Mouse (Mus musculus) embryonic fibroblast, embryonic 13.5 days (primary cell): Measurements from ENCODE around the gene Iars2.

ENCODE experiments used
- CTCF ChIP-seq: IDR thresholded peaks from 2 replicates; pipeline ENCODE4 v1.5.1; 2011; ENCODE audit warnings: mild to moderate bottlenecking, control low read depth, low read length, moderate library complexity, borderline replicate concordance; ENCODE audit not compliant: insufficient read depth
- POLR2A ChIP-seq: IDR thresholded peaks from 2 replicates; pipeline ENCODE4 v1.6.1; 2011; ENCODE audit warnings: low read depth, mild to moderate bottlenecking, control low read depth, low read length, moderate library complexity

DNA sequence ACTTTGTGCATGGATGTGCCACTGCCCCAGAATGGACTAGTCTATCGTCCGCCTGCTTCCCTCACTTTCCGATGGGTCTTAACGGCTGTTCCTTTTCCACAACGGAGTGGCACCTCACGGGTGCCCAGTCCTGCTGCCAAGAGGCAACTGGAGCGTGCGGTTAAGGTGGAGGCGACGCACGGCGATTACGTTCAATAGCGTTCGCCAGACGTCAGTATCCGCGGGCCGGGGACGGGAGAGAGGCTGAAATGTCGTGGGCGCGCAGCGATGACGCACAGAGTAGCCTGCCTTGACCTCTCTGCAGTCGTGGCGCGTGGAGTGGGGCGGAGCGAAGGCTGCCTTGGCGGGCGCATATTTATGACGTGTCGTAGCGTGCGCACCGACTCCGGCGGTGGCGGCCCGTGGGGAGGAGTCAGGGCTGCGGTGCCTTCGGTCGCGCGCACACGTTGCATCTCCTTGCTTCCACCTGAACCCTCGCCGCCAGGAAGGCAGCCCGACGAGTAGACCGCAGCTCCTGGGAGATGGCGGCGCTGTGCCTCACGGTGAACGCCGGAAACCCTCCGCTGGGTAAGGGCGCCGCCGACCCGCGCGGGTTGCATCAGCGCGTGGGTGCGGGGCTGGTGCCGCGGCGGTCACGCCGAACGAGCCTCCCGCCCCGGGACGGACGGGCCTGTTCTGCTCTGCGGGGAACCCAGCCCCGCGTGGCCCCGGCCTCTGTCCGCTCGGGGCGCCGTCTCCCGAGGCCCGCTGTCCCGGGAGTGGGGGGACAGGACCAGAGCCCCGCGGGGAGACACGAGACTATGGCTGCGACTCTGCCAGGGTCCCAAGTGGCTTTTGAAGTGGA lies 33.7 kb upstream of the Iars2 start, which contains the start of gene Eprs:
- TF ChIP-seq POLR2A, result peak; percentile 89
- TF ChIP-seq CTCF, result no peak
